Mouse (Mus musculus) skeletal muscle tissue, adult 2 months (tissue): Measurements from ENCODE around the gene Srpr.

Experiments used
- DNase-seq: peaks from one replicate; pipeline ENCODE4 v3.0.0-alpha.2; 2012; ENCODE audit warnings: low read depth, low spot score

The Srpr gene

DNA sequence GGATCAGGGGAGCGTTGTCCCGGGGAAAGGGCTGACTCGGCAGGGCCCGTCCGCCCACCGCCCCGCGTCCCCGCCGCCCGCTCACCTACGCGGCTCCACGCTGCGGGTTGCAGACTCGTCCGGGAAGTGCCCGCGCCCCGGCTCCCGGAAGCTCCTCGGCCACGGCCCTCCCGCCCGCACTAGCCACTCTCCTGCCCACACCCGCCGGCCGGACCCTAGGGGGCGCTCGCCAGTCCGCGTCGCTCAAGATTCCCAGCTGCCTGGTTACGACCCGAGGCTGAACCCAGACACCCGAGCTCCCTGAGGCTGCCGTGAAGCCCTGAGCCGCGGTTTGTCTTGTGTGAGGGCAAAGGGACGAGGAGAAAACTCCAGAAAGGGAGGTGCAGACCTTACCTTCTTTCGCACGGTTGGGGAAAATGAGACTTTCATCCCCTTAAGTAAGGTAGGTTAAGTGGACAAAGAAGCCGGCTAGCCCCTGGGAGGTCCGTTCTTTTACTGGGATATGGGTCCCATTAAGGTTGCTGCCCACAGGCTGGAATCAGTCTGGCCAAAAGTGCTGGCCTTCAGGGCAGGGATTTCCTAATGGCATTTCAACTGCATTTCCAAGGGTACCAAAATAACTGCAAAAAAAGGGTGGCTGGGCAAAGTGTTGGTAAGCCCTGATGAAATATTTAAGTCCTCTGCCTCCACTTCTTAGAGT is at the start of gene Srpr, which contains the start of gene Tirap:
Gene Srpr (plus strand): TSS at position 404 of the 700 bp plus-strand sequence.
Gene Tirap (minus strand): TSS at position 520 of the 700 bp plus-strand sequence.
- peak; percentile 82 for DNase-seq

DNA sequence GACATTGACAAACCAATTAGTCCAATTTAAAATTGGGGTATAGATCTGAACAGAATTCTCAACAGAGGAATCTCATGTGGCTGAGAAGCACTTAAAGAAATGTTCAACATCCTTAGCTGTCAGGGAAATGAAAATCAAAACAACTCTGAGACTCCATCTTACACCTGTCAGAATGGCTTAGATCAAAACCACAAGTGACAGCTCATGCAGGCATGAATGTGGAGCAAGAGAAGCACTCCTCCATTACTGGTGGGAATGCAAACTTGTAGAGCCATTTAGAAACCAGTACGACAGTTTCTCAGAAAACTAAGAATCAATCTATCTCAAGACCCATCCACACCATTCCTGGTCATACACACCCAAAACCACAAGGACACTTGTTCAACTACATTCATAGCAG is 47.1 kb upstream of the Srpr start:
- DNase-seq = no peak

GRCm38 (mm10) chr9:35156002-35156710 is 43.8 kb upstream of the Srpr start:
- DNase-seq = peak; percentile 54

DNA sequence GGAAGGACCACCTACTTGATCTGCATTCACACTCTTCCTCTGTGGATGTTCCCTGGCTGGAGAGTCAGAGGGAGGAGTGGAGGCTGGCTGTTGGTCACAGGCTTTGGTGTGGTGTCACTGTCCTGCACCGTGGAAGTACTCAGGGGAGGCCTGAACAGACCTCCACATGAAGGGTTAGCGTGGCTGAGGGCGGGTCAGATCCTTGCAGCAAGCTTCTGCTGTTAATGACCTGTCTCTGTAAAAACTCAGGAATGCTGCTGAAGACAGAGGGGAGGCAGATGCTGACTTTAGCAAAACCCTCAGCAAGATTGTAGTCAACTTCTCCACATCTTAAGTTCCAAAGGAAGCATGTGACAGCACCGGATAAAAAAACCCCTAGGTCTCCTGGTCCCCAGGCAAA is 43.1 kb upstream of the Srpr start:
- no peak for DNase-seq

- no peak for DNase-seq
Measured at GRCm38 (mm10) chr9:35158477-35158876, 41.5 kb upstream of the Srpr start.

DNA sequence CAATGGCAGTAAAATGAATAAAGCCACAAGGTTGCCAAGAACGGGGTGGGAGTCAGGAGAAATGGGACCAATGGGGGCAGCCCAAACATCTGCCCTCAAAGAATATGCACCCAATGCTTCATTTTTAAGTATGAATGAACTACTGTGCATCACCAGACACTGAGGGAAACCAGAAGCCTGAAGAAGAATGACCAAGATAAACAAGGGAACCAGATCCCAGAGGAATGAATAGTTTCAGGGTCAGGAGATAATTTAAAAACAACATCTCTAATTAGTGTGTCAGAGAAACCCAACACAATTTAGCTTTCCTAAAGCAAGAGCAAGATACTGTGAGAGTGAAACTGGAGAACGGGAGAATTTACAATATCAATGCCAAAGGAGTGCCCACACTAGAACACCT is 39.3 kb upstream of the Srpr start:
- no peak for DNase-seq

GRCm38 (mm10) chr9:35161721-35162120 is 38.3 kb upstream of the Srpr start:
- DNase-seq = no peak

- DNase-seq = peak; percentile 82
Measured at GRCm38 (mm10) chr9:35163011-35163690, 36.8 kb upstream of the Srpr start.

DNA sequence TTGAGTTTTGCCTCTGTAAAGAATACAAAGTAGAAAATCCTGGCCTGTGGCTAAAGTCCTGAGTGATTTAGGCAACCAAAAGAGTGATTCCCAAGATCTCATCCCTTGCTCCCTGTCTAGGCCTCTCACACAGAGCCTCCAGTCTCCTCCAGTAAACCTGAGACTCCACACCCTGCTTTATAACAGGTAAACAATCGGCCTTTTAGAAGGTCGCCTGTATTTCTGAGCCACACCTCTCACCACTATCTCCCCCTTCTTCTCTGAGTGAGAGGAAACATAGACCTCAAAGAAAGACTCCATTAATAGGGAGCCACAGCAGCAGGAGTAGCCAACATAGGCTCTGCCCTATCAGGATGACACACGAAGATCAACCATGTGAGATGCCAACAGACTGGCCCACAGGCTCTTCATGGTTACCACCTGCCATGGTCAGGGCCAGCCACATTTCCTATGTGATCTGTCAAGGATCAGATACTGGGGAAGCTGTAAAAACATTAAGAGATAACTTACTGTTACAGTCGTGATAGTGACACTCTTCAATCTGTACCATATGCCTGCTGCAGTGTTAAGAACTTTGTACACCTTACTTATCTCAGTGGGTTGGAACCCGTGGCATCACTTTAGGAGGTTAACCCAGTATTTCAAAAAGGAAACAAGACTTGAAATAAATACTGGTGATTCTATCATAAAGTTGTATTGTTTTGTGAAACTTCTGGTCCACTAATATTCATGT is 35.7 kb upstream of the Srpr start:
- DNase-seq = no peak

DNA sequence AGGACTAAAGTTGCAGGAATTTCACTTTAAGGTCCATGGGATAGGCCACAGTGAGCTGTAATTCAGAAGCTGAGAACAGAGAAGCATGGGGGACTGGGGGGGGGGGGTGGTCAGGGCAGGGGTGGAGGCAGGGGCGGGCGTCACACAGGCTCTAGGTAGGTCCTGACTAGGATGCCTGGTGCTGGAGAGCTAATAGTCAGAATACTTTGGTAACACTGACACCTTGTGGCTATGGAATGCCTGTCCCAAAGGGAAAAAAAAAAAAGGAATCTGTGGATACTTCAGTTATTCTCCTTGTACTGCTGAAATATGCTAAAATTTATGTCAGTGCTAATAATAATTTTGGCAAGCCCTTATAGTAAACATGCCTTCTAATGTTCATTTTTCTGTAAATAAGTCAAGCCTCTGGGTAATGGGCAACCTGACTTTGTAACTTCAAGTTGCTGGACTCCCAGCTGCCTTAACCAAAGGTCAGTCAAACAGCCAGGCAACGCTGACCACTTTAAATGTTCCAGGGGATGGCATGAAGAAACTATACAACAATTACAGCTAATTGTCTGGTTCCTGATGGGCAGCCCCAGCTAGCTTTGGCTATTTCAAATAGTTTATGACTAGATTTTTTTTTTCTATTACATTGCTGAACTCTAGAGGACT is 33.7 kb upstream of the Srpr start:
- DNase-seq = no peak

GRCm38 (mm10) chr9:35166798-35167635 is 33.0 kb upstream of the Srpr start:
- DNase-seq = no peak

- no peak for DNase-seq
Measured at GRCm38 (mm10) chr9:35170071-35170470, 29.9 kb upstream of the Srpr start.

DNA sequence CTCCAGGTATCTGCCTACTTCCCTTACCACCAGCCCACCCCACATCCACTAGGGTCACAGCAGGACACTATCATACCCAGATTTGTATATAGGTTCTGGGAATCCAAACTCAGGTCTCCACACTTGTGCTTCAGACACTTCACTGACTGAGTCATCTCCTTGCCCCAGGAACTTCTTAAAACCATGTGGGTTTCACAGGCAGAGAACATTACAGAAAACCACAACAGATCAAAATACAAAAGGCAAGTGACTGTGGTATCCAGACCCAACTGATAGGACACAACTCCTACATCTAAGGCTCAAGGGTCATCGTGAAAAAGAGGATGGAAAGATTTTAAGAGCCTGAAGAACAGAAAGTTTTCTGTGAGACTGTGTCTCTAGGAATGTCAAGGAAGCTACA is 26.6 kb upstream of the Srpr start:
- no peak for DNase-seq

DNA sequence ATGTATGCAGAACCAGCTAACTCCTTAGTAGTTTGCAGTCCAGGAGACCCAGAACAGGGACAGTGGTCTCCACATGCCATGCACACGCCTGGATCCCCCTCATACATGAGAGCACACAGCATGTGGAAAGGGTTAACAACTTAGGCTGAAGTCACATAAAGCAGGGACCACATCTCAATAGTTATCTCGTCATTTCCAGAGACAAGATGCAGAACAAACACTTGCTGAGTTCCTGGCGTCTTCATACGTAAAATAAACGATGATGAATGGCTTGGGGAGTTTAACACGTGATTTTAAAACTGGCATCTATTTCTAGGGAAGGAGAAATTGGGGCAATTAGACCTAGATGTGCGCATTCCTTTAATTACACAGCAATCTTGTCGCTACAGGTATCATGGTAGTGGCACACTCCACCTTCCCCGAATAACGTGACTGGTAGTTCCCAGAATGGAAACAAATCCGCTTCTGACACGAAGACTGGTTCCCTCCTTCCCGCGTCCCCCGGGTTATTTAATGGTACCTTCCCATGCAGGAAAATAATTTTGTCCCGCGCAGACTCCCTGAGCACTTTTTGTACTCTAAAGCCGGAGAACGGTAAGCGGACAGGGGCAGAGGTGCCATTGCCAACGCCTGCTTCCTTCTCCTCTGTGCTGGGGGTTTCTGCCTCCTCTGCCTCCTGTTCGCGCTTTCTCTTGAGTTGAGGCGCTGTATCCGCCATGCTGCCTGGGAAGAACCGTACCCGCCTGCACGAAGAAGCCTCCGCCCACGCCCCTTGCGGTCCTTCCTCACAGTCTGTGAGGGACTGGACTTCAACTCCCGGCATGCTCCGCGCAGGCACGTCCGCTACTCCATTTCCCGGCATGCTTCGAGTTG is 24.5 kb upstream of the Srpr start, which contains the start of gene Dcps:
Gene Dcps (minus strand): TSS at position 811 of the 873 bp plus-strand sequence.
- DNase-seq = peak; percentile 87

DNA sequence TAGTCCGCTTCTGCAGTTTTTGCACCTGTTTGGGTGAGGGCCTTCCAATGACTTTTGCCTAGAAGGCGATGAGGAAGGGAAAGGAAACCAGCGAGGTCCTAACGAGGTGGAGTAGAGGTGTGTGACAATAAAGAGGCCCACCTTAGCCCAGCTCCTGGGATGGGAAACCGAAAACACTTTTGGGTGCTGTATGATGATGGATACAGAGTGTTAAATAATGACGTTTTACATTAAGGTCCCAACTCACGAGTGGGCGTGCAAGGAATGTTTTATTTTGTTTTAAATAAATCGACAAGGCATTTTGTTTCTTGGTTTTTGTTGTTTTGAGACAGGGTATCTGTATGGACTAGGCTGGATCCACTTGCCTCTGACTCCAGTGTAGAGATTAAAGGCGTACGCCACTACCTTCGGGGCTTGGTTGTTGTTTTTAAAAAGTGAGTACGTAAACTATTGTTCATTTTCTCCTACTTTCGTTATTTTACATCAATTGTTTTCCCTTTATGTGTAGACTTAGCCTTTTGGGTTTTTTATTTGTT is 23.8 kb upstream of the Srpr start:
- no peak for DNase-seq

- no peak for DNase-seq
Measured at GRCm38 (mm10) chr9:35182832-35183231, 17.1 kb upstream of the Srpr start.

DNA sequence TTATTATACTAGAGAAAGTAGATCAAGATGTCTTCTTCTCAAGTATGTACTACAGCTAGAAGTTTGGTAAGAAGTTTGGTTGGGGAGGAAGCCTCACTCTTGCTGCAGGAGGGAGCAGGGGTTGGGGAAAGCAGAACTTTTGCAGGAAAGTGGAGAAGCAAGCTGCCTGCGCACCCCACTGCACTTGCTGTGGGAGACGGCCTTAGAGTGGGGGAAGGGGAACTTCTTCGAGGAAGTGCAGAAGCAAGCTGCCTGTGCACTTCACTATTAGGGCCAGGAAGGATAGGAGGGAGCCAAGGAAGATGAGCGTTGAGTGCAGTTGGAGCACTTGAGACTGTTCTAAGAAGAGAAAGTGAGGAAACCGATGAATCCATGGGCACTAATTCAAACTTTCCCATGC is 16.6 kb upstream of the Srpr start:
- no peak for DNase-seq

DNA sequence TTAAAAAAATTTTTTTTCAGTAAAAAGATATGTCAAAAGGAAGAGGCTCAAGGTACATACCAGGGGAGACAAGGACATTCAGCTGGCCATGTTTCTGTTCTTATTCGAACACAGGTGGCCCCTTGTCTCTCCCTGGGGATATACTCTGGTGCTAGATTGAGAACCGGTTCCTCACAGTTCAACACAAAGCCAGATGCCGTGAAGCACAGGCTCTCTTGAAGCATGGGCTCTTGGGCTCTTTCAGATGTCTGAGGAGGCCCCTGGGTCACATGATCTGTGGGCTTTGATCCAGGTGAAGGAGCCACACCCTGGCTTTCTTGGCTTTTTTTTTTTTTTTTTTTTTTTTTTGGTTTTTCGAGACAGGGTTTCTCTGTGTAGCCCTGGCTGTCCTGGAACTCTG is 13.5 kb upstream of the Srpr start:
- no peak for DNase-seq

DNA sequence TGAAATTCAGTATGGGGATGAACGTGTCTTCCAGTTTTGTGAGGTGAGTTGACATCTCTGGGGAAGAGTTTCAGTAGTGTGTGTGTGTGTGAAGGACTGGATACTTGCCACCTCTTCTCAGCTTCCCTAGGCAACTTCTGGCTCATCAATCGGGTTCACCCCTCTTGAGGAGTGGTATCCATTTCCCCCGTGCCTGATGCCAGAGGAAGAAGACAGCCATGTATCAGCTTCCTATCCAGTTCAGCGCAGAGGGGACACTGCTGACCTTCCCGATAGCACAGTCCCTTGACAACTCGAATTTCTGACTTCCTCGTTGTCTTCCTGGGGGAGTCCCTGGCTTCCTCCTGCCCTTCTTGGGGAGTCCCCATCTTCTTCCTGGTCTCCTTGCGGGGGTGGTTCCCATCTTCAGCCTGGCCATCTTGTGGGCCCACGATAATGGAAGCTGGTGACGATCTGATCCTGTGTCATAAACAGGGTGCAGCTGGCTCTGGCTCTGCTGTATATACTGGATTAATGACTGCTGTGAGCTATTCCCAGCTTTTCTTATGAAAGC is 12.5 kb upstream of the Srpr start:
- no peak for DNase-seq
